Mouse (Mus musculus): ENCODE results near the gene Bloc1s3.

DNA sequence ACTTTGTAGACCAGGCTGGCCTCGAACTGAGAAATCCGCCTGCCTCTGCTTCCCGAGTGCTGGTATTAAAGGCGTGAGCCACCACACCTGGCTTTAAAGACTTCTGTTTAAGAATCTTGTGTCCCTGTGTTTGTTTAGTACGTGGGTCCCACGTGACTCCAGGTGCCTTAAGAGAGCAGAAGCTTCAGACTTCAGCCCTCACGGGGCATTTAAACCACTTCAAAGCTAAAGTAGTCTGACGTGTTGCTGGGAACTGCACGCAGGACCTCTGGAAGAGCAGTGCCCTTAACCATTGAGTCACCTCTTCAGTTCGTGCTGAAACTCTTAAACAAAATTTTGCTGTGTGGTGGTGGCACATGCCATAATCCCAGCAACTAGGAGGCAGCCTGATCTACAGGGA is 41.2 kb upstream of the Bloc1s3 start:
- TF ChIP-seq CTCF (IDR thresholded peaks at IDR 0.05; ENCODE audit: extremely low read depth, insufficient read length, insufficient replicate concordance, low read depth, low read length) (no peak), POLR2A (IDR thresholded peaks at IDR 0.05; ENCODE audit: low read depth, low read length) (no peak)

Measured in small intestine, adult 2 months (tissue).